Mouse (Mus musculus) thymus, postnatal 4 days (tissue): ENCODE results near the gene Cdnf.

Experiments
- DNase-seq: peaks from one replicate; pipeline ENCODE4 v3.0.0; 2021

Gene Cdnf

DNA sequence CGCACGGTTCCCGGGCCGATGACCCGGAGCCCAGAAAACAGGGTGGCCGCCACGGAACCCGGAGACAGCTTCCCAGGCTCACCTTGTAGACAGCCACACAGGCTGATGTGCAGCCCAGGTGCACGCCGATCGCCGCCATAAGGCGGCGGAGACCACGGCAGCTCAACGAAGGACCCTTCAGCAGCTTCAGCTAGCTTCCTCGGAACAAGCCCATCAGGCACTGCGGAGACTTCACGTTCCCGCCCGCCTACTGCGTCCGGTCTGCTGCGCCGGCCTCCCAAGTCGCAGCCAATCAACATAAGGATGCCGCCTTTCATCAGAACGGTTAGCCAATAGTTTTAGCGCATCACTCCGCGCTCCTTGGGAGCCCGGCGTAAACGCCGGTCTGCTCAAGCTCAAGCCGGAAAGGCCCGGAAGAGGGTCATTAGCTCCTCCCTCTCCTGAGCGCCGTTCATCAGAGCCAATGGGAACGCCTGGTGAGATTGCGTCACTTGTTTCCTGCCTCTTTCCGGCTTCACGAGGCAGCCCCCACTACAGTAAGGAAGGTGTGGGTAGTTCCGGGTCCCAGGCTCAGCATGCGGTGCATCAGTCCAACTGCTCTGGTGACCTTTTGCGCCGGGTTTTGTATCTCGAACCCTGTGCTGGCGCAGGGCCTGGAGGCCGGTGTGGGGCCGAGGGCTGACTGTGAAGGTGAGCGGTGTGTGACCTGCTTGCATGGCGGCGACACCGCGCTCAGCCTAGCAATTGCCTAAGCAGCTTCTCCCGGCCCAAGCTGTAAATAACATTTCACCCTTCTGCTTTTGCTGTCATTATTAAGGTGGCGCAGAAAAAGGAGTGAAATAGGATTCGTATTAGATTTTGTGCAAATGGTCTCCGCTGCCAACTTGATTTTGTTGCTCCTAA, at the start of gene Cdnf, which contains the start of the genes Gm45902 and Hspa14:
Gene Cdnf, plus strand, starts transcription at position 479 of the 903 bp plus-strand sequence.
Gene Gm45902, minus strand, starts transcription at position 239 of the 903 bp plus-strand sequence.
Gene Hspa14, minus strand, starts transcription at position 263 of the 903 bp plus-strand sequence.
- peak; percentile 91 for DNase-seq

DNA sequence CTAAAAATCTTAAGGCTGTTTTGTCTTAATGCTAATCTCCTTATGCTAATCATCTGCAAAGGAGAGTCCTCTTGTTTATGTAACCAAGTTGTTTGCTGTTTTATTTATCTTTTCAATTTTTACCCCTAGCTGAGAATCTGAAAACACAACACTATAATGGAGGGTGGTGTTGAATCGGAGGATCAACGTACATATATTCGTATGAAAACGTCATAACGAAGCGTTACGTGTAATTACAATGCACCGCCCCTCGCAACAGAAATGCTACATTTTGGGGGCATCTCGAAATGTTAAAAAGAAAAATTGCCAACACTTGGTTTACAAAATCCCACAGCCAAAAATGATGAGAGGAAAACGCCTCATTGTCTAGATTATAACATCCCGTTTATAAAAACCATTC, 38.9 kb upstream of the Cdnf start:
- DNase-seq, result no peak

DNA sequence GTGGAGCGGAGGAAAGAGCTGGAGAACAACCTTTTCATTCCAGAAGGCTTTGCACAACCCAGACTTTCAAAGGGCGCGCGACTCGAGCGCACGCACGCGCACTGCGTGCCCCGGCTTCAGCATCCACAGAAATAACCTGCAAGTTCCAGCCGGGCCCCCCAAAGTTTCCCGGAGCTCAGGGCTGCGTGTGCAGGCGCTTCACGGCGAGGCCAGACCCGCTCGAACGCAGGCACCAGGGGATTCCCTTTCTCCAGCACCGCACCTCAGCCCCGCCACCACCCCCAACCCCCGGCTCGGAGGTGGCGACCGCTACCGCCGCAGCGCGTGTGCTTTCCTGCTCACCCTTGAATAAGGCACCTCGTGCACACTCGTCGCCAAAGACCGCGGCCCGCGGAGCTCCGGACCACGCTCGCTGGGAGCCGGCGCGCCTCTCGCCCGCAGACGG, 38.4 kb upstream of the Cdnf start:
- peak; percentile 75 for DNase-seq

DNA sequence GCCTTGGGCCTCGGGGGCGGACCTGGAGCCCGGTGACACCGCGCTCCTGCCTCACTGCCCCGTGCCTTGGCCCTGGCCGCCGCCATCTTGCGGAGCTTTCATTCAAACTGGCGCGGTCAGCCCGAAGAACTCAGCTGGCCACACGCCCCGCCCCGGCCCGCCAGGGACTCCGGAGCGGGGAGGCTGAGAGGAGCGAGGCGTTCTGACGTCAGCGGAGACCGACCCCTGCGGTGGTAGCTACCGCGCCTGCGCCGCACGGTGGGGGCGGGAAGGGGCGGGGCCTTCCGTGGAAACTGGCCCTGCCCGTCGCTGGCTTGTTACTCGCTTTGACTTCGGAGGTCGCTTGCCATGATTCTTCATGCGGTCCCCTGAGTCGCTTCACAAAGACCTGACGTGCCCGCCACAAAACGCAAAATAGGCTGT, 38.0 kb upstream of the Cdnf start, which contains the start of gene Suv39h2:
Gene Suv39h2, minus strand, starts transcription at position 171 of the 423 bp plus-strand sequence.
- DNase-seq, result peak; percentile 99

DNA sequence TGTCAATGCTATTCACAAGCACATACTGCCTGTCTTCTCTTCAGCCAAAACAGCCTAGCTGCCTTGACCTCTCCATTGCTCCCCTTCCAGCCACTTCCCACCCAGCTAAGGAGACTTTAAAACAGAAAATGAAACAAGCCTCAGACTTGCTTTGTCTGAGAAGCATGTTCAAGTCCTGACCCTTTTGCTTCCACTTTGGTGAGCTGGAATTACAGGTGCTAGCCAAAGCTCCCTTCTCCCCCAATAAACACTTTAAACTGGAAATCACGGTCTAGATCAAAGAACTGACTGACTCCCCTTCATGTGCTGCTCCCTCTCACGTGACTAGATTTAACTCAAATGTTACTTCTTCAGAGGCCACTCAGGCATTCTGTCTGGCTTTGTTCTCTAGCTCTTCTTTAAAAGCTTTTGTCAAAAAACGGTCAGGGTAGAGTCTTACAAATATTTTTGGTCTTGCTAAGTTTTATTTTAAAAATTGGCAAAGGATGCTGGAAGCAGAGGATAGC, 37.0 kb upstream of the Cdnf start:
- DNase-seq, result no peak

DNA sequence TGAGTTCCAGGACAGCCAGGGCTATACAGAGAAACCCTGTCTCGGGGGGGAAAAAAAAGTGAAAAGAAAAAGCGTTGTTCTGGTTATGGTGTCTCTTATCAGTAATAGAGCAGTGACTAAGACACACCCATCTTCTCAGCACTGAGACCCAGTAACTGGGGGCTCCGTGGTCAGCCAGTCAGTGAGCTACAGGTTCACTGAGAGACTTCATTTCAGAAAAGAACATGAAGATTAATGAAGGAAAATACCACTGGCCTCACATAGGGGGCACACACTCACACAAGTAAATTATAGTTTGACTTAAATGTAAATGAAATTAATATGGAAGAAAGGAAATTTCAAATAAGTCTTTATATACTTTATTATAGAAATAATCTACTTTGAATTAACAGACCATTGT, 32.6 kb upstream of the Cdnf start:
- DNase-seq, result no peak

DNA sequence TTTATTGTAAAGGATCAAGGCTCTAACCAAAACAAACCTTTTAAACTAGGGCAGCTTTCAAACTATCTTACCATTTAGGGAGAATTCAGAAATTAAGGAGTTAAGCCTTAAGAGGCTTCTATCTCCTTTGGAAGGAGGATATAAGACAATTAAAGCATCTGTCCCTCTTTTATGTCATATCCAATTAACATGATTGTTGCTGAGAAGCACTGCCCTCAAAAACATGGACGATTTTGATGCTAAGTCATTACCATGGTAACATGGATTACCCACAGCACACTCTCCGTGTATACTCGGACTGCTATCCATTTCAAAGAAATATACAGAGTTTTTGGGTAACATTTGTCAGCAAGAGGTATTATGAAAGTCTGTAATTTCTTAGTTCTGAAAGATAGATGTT, 23.0 kb upstream of the Cdnf start:
- DNase-seq, result no peak

DNA sequence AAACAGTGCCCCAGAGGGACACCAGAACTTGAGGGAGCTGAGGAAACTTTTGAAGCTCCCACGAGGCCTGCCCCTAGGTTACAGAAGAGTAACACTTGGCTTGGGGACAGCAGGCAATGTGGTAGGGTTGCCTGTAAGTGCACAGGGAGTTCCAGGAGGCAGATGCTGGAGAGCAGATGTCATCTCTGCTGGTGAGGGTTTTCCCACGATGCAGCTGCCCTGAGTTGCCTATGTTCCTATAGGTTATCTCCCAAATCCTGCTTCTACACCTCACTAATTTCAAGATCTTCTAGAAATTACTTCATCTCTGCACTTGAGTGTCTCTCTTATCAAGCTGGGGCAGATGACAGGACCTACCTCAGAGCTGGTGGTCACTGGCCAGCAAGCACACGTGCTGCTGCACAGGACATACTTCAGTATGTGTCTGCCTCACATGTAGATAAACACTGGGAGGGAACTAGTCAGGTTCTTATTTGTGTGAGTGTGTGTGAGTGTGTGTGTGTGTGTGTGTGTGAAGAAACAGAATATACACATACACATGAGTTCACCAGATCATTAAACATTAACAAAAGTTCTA, 18.9 kb upstream of the Cdnf start:
- DNase-seq, result no peak

DNA sequence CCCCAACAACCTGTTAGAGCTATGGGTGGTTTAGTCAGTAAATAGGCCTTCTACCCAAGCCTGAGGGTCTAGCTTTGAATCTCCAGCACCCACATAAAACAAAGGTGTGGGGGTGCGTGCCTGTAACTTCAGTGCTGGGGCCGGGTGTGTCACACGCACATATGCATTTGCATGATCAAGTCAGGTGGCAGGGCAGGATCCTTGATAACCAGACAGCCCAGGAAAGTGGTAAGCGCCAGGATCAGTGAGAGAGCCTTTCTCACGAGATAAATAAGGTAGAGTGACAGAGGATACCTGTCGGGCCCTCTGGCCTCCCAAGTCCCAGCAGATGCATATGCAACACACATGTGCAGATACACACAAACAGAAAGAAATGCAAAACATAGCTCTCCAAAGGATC, 13.3 kb upstream of the Cdnf start:
- DNase-seq, result no peak

DNA sequence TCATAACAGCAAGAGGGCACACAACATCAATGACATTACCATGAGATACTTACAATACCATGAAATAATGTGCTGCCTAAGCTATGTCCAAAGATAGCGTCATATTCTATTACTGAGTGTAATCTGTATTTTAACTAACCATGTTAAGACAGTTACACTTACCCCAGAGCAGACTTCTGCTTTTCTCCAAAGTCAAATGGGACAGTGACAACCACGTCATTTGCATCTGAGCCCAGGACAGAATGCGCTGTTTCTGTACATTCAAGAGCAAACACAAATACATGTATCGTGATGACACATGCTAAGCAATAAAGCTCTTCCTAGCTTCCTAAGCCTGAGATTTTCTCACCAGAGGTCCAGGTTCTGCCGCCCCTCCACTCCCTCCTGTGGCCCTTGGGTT, 11.9 kb upstream of the Cdnf start:
- no peak for DNase-seq

DNA sequence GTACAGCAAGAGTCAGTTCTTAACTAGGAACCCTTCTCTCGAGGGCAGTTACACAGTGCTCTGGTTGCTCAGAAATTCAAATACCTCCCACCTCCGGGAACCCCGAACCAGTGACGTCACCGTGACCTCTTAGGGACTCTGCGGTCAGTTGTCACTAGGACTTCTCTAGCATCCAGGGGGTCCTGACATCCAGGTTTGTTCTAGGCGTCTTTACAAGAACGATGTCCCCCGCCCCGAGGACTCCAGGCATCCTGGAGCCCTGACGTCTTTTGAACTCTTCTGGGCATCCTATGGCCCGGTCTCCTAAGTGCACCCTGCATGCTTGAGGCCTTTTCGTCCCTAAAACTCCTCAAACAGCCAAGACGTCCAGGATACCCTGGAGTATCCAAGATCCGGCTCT, 754 bp upstream of the Cdnf start:
- DNase-seq, result peak; percentile 62

DNA sequence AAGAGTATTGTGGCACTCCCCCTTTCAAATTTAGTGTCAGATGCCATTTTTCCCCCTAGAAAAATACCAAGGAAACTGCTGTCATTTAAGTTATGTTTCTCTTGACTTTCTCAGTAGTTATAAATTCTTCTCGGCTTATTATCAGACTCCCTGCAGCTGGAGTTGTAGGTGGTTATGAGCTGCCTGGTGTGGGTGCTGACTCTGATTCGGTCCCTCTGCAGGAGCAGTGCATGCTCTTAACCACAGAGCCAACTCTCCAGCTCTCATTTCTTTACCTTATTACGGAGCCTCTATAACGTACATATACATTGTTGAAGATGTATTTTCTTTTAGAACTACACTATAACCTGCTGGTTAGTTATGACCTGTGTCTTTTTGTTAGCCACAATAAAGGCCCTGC, 9.7 kb downstream of the Cdnf start:
- DNase-seq, result no peak

DNA sequence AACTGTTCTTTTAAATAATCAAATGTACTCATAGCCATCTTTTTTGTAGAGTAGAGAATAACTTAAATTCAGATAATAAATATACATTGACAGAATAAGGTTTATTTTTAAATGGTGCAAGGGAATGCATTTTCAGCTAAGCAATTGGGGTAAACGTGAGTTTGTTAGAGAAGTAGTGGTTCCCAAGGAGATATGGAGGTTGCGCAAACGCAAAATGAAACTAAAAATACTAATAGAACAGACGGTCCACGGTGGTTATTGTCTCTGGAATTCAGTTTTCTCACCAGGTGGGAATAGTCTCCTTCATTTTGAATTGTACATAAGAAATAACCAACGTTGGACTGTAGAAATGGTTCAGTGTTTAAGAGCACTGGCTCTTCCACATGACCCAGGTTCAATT, 13.5 kb downstream of the Cdnf start:
- no peak for DNase-seq

DNA sequence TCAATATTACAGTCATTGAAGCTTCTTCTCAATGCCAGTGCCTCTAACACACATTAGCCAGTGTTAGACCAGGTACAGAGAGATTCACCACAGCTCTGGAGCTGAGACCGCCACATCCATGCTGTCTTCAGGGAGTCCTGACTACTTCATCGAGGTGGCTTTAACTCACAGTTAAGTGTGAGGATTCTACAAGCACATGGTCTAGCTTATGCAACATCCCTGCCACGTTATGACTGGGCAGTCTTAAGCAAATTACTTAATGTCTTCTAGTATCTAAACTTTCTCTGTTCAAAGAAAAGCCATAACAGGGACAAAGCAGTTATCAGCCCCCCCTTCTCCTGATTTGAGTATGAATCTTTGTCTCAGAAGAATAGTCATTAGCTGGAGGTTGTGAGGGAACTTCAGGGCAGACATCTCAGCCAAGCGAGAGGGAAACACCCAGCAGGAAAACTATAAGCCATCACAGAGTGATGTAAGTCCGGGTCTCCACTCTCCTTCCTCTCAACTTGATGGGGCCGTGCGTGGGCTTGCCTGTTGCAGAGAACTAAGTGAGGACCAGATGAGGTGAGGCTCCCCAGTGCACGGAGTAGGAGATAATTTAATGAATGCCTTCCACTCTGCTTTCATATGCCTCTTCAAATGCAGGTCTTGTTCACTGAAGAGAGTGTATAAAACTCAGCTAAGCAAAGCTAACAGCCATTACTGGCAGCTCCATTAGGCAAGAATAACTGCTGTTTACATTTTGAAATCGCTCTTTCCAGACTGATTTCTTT, 28.7 kb downstream of the Cdnf start:
- no peak for DNase-seq

DNA sequence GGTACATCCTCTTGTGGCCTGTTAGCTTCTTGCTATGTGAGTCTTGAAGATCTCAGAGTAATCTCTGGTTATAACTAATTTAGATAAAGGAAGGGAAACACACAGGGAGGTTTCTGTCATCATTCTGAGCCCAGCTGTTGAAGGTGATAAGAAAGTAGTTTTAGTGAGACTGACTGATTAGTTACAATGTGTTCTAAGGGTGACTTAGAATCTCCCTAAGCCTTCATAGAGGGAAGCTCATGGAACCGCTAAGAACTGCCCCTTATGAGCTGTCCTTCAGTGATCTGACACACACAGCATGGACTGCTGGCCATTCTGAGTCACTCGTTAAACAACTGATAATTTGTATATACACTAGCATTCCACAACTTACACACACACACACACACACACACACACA, 33.2 kb downstream of the Cdnf start:
- no peak for DNase-seq

DNA sequence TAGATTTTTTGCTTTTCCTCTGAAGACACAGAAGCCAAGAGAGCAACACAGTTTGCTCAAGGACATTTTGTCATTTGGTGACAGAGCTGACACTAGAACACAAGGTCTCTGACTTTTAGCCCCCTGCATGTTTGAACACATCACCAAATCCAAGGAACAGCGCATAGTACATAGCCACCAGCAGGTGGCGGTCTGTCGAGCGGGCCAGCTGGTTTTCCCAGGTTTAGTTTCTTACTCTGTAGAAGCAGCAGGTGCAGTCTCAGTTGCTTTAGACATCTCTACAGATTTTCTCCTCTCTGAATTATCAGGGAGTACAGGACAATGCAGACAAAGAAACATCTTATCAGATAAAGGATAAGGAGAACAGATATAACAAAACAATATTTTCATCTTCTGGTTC, 33.8 kb downstream of the Cdnf start:
- peak; percentile 80 for DNase-seq

DNA sequence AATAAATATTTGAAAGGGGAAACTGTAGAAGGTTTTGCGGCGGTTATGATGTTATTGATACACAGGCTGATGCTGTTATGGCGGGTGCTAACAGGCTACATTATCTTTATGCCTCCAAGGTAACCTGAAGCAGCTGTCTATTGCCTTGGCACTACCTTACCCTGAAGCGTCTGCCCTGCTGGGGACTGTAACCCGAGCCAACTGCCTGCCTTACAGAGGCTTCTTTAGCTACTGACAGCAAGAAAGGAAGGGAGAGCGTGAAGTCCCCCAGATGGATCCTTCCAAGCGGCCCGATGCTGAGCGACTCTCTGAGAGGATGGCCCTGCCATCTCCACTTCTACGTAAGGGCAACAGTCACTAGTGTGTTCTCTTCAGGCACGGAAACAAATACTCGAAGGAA, 57.4 kb downstream of the Cdnf start, which contains the start of gene Fam107b:
Gene Fam107b, plus strand, starts transcription at position 303 of the 400 bp plus-strand sequence.
- DNase-seq, result no peak

DNA sequence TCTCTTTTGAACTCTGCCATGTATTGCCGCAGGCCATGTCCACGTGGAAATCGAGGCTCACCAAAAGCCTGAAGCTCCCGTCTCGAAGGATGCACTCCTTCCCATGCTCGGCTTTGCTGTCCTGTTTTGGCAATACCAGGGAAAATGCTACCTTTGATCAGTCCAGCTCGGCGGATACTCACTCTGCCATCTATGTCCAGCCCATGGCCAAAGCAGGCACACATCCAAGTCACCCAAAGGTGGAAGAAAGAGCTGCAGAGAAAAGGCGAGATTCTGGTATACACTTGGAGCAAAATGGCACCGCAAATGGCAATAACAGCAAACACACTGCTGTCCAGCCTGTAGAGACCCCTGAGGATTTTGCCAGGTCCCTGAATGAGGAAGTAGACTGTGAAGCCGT, 57.8 kb downstream of the Cdnf start:
- DNase-seq, result no peak

DNA sequence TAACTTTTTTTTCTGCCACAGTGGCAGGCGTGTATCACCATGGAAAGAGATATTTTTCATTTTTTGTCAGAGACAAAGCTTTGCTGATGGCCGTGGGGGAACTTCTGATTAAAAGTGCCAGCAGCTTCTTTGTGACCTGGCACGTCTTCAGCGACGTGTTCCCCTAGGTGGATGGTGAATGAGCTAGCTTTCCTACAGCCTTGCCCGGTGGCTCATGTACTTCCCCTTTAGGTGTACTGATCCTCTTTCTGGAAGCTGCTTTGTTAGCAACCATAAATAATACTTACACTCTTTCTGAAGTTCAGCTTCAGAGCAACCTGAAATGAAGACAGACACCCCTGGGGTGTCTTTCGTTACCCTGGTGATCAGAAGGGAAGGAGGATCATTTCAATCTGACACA, 61.1 kb downstream of the Cdnf start:
- DNase-seq, result no peak

DNA sequence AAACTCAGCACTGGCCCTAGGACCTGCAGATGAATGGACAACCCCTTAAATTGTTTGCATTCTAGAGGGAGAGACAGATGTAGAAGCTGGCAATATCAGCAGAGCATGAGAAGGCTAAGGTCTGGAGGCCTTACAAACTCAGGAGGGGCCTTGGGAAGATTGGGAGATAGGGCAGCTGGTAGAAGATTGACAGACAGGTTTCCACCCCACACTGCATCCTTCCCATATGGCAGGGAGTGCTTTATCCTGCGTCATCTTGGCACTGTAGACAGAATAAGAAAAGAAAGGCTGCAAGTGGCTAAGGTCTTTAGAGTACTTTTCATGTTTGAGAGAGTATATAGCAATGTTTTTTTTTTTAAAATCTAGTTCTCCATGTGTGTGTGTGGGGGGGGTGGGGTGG, 62.3 kb downstream of the Cdnf start:
- DNase-seq, result no peak
